Mouse (Mus musculus): ENCODE data around the gene Atf7ip. TPM values are rescaled to one million over a fixed set of nuclear protein-coding genes. Genes with fewer than 3 reads are reported as not detected.

The Atf7ip gene
- total RNA-seq, 2 experiments from 2014 or later: 119 to 123 TPM

GRCm38 (mm10) chr6:136551550-136552109 is 45.7 kb downstream of the Atf7ip start:
- DNase-seq (ENCODE audit: low spot score in 2 of 2): no peak

GRCm38 (mm10) chr6:136553156-136553555 is 47.2 kb downstream of the Atf7ip start:
- DNase-seq (ENCODE audit: low spot score in 2 of 2): no peak

GRCm38 (mm10) chr6:136553767-136554569 is 48.0 kb downstream of the Atf7ip start:
- DNase-seq (ENCODE audit: low spot score in 2 of 2): no peak

GRCm38 (mm10) chr6:136554774-136555522 is 49.0 kb downstream of the Atf7ip start:
- no peak for DNase-seq (ENCODE audit: low spot score in 2 of 2)

- DNase-seq (ENCODE audit: low spot score in 2 of 2): no peak
These were observed 49.6 kb downstream of the Atf7ip start for GRCm38 (mm10) chr6:136555523-136555915.

- DNase-seq (ENCODE audit: low spot score in 2 of 2): no peak
These were observed 52.5 kb downstream of the Atf7ip start for GRCm38 (mm10) chr6:136558288-136559005.

- no peak for DNase-seq (ENCODE audit: low spot score in 2 of 2)
These were observed 60.0 kb downstream of the Atf7ip start for GRCm38 (mm10) chr6:136566002-136566401.

- no peak for DNase-seq (ENCODE audit: low spot score in 2 of 2)
These were observed 84.8 kb downstream of the Atf7ip start for GRCm38 (mm10) chr6:136590739-136591138.

- DNase-seq (ENCODE audit: low spot score in 2 of 2): no peak
These were observed 88.6 kb downstream of the Atf7ip start for GRCm38 (mm10) chr6:136594541-136594940.

- no peak for DNase-seq (ENCODE audit: low spot score in 2 of 2)
These were observed 96.6 kb downstream of the Atf7ip start for GRCm38 (mm10) chr6:136602601-136603000.

GRCm38 (mm10) chr6:136611351-136612215 is 105.6 kb downstream of the Atf7ip start:
- DNase-seq (ENCODE audit: low spot score in 2 of 2): peak; percentile 31 to 52

- DNase-seq (ENCODE audit: low spot score in 2 of 2): no peak
These were observed 106.3 kb downstream of the Atf7ip start for GRCm38 (mm10) chr6:136612312-136612711.

- DNase-seq (ENCODE audit: low spot score in 2 of 2): no peak
These were observed 108.2 kb downstream of the Atf7ip start for GRCm38 (mm10) chr6:136614156-136614555.

- peak; percentile 42 to 55 for DNase-seq (ENCODE audit: low spot score in 2 of 2)
These were observed 114.6 kb downstream of the Atf7ip start for GRCm38 (mm10) chr6:136620361-136621139.

- DNase-seq (ENCODE audit: low spot score in 2 of 2): no peak
These were observed 119.5 kb downstream of the Atf7ip start for GRCm38 (mm10) chr6:136625421-136625820.

GRCm38 (mm10) chr6:136629639-136630038 is 123.7 kb downstream of the Atf7ip start:
- DNase-seq (ENCODE audit: low spot score in 2 of 2): no peak

GRCm38 (mm10) chr6:136631519-136631918 is 125.6 kb downstream of the Atf7ip start:
- no peak for DNase-seq (ENCODE audit: low spot score in 2 of 2)

GRCm38 (mm10) chr6:136631945-136632534 is 126.1 kb downstream of the Atf7ip start:
- DNase-seq (ENCODE audit: low spot score in 2 of 2): no peak

GRCm38 (mm10) chr6:136633154-136633553 is 127.2 kb downstream of the Atf7ip start:
- DNase-seq (ENCODE audit: low spot score in 2 of 2): no peak

All from adrenal gland, postnatal 4 days (tissue).